Mouse (Mus musculus): ENCODE data around the gene Cpsf3. TPM values are rescaled to one million over a fixed set of nuclear protein-coding genes. Genes with fewer than 3 reads are reported as not detected.

The Cpsf3 gene
- polyA plus RNA-seq, 1 experiment, result 2.6 TPM

DNA sequence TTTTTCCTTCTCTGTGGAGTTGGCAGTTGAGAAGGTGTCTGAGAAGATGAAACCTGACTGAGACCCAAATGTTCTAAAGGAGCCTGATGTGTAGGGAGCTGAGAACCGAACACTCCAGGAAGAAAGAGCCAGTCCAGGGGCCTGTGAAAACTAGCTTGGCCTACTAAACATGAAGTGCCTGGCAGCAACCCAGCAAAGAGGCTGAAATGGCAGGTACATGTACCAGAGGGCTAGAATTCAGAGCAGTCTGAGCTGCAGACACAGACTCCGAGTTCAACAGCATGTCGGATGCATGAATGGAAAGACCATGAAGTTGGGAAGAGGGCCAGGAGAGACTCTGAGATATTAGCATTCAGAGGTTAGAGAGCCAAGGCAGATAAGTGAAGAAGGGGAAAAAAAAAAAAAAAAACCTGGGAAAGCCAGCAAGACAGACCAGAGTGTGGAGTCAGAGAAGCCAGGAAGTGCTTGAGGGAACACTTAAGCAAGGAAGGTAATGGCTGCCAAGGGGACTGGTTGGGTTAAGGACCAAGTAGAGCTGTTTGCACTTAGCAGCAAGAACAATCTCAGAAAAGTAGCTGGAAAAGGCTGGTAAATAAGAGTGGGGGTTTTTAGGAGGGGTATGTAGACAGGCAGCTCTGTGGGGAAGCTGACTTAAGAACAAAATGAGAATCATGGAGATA is 3.7 kb downstream of the Cpsf3 start:
- H3K9me3 ChIP-seq, result no peaks in the 10 kb centered on the region
- no peak for TF ChIP-seq GATA1 (IDR thresholded peaks at IDR 0.05; ENCODE audit: borderline replicate concordance, low read length)
- no peak for TF ChIP-seq FLI1 (IDR thresholded peaks at IDR 0.05; ENCODE audit: low read length)
- no peak overlapping the region for H3K4me3 ChIP-seq (replicated peaks)
- peaks cover 51% of the 10 kb centered on the region for H3K36me3 ChIP-seq (replicated peaks; ENCODE audit: low read length)
- H3K27me3 ChIP-seq (replicated peaks), result no peaks in the 10 kb centered on the region
- peaks cover 57% of the 10 kb centered on the region for H3K4me1 ChIP-seq

DNA sequence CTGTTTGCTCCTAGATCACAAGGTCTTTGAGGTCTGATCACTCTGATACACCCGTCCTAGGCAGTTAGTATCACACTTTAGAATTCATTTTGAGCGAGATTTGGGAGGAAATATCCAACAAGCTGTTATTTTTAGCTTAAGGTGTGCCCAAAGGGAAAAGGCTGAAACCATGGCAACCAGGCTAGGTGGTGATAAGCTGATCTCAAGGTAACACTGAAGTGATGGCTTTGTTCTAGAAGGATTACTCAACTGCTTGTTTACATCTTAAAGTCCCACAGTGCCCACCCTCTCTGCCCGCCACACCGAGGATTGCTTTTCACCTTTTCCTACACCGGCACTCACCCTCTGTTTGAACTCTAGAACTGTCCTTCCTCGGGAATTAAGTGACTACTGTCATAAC is 4.5 kb downstream of the Cpsf3 start:
- Histone ChIP-seq H3K4me3 (replicated peaks) (no peak overlapping the region), H3K27me3 (replicated peaks) (no peaks in the 10 kb centered on the region), H3K4me1 (peaks cover 50% of the 10 kb centered on the region), H3K36me3 (replicated peaks; ENCODE audit: low read length) (peaks cover 59% of the 10 kb centered on the region), H3K9me3 (no peaks in the 10 kb centered on the region)
- TF ChIP-seq FLI1 (IDR thresholded peaks at IDR 0.05; ENCODE audit: low read length) (no peak), GATA1 (IDR thresholded peaks at IDR 0.05; ENCODE audit: borderline replicate concordance, low read length) (no peak)

DNA sequence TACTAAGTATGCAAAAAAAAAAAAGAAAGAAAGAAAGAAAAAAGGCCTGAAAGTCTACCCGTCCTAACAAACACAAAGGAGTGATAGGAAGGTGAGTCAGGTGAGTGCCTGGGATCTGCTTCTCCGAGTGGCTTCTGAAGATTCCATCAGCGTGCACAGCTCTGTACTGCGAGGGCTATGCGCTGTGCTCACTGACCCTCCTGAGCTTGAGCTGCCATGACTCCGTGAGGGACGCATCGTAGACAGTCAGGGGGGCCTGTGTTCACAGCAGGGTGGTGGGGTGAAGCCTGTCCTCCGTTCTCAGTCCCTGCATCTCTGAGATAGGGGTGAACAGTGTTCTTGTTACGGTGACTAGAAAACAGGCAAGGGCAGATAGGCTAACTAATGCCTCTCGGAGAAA is 13.7 kb downstream of the Cpsf3 start:
- H3K36me3 ChIP-seq (replicated peaks; ENCODE audit: low read length), result peaks cover 94% of the 10 kb centered on the region
- peaks cover 4% of the 10 kb centered on the region; the same call in 1 of the 2 replicates for H3K4me1 ChIP-seq
- no peaks in the 10 kb centered on the region for H3K9me3 ChIP-seq
- no peaks in the 10 kb centered on the region for H3K27me3 ChIP-seq (replicated peaks)
- TF ChIP-seq FLI1 (IDR thresholded peaks at IDR 0.05; ENCODE audit: low read length) (no peak), GATA1 (IDR thresholded peaks at IDR 0.05; ENCODE audit: borderline replicate concordance, low read length) (no peak)
- no peak overlapping the region for H3K4me3 ChIP-seq (replicated peaks)

DNA sequence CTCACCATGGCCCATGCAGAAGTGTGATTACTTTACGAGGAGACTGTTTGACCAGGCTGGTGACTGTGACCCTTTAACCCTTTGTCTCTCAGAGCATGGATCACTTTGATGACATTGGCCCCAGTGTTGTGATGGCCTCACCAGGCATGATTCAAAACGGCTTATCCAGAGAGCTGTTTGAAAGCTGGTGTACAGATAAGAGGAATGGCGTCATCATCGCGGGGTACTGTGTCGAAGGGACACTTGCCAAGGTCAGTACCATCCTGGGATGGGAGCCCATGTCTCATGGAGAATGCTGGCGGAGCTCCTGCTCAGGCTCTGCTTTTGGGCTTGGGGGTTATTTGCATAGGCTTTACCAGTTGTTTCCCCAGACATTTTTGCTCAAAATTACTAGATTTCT is 16.1 kb downstream of the Cpsf3 start:
- H3K36me3 ChIP-seq (replicated peaks; ENCODE audit: low read length), result peaks cover 92% of the 10 kb centered on the region
- no peak for TF ChIP-seq FLI1 (IDR thresholded peaks at IDR 0.05; ENCODE audit: low read length)
- TF ChIP-seq GATA1 (IDR thresholded peaks at IDR 0.05; ENCODE audit: borderline replicate concordance, low read length), result no peak

DNA sequence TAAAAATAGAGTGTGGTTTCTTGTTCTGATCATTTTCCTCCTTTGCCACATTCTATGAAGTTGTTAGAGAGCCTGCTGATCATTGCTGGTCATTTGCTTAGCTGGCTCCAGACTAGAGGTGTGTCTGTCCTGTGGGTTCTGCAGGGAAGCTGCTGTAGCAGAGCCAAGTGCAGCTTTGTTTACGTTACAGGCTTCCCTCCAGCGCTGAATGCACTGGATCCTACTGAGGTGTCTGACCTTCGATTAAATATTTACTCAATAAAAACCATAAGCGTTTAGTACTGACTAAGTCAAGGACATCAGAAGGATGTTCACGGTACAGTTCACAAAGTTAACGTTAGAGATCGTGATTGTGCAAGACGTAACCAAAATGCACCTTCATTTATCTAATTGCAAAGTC is 16.7 kb downstream of the Cpsf3 start:
- TF ChIP-seq GATA1 (IDR thresholded peaks at IDR 0.05; ENCODE audit: borderline replicate concordance, low read length) (no peak), FLI1 (IDR thresholded peaks at IDR 0.05; ENCODE audit: low read length) (no peak)
- no peaks in the 10 kb centered on the region for H3K27me3 ChIP-seq (replicated peaks)
- H3K4me1 ChIP-seq, result peaks cover 4% of the 10 kb centered on the region; the same call in 1 of the 2 replicates
- H3K36me3 ChIP-seq (replicated peaks; ENCODE audit: low read length), result peaks cover 92% of the 10 kb centered on the region
- H3K9me3 ChIP-seq, result no peaks in the 10 kb centered on the region
- no peak overlapping the region for H3K4me3 ChIP-seq (replicated peaks)

More for the DNA sequence above, 16.1 kb downstream of the Cpsf3 start:
- no peaks in the 10 kb centered on the region for H3K9me3 ChIP-seq
- H3K4me1 ChIP-seq, result peaks cover 4% of the 10 kb centered on the region; the same call in 1 of the 2 replicates
- H3K4me3 ChIP-seq (replicated peaks), result no peak overlapping the region
- no peaks in the 10 kb centered on the region for H3K27me3 ChIP-seq (replicated peaks)

DNA sequence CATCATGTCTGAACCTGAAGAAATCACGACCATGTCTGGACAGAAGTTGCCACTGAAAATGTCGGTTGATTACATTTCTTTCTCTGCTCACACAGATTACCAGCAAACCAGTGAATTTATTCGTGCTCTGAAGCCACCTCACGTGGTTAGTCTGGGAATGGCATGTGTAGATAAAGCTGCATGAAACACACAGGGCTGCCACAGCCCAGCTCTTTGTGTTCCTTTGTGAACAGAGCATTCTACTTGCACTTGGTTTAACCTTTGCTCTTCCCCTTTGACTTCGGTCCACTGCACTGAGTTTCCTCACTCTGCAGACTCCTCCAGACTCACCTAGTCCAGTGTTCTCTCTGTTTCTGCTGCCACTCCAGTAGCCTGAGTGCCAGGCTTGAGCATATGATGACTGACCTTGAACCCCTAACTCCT is 17.2 kb downstream of the Cpsf3 start:
- Histone ChIP-seq H3K27me3 (replicated peaks) (no peaks in the 10 kb centered on the region), H3K9me3 (no peaks in the 10 kb centered on the region), H3K36me3 (replicated peaks; ENCODE audit: low read length) (peaks cover 92% of the 10 kb centered on the region), H3K4me3 (replicated peaks) (no peak overlapping the region), H3K4me1 (peaks cover 4% of the 10 kb centered on the region; the same call in 1 of the 2 replicates)
- TF ChIP-seq FLI1 (IDR thresholded peaks at IDR 0.05; ENCODE audit: low read length) (no peak), GATA1 (IDR thresholded peaks at IDR 0.05; ENCODE audit: borderline replicate concordance, low read length) (no peak)

DNA sequence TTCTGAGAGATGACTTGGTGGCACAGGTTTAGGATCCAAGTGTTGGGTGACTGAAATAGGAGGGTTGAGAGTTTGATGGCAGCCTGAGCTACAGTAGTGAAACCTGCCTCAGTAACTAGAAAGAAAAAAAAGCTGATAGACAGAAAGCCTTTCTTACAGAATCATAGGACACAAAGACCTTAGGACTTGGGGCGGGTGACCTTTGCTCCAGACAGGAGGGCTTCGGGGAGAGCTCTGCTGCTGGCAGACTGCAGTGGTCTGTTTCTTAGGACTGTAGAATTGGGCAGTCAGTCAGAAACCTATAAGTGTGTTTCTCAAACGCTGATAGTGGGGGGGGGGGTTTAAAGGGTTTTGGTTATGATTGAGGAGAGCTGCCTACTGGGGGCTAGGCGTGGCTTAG is 20.6 kb downstream of the Cpsf3 start:
- peaks cover 95% of the 10 kb centered on the region for H3K36me3 ChIP-seq (replicated peaks; ENCODE audit: low read length)
- no peaks in the 10 kb centered on the region for H3K27me3 ChIP-seq (replicated peaks)
- no peaks in the 10 kb centered on the region for H3K9me3 ChIP-seq
- no peak for TF ChIP-seq GATA1 (IDR thresholded peaks at IDR 0.05; ENCODE audit: borderline replicate concordance, low read length)
- no peak for TF ChIP-seq FLI1 (IDR thresholded peaks at IDR 0.05; ENCODE audit: low read length)
- H3K4me1 ChIP-seq, result peaks cover 4% of the 10 kb centered on the region; the same call in 1 of the 2 replicates
- no peak overlapping the region for H3K4me3 ChIP-seq (replicated peaks)

DNA sequence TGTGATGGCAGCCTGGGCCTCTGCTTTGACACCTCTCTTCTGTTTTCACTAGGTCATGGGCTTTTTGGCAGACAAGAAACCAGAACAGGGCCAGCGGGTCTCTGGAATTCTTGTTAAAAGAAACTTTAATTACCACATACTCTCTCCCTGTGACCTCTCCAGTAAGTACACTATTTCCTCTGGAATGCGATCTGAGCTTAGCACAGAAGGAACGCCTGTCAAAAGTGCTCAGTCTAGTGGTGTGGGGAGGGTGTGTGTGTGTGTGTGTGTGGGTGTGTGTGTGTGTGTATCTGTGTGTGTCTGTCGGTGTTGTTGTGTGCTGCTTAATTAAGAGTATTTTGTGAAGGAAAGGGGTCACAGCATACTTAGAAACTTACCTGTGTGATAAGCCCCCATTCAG is 21.5 kb downstream of the Cpsf3 start:
- H3K9me3 ChIP-seq, result no peaks in the 10 kb centered on the region

DNA sequence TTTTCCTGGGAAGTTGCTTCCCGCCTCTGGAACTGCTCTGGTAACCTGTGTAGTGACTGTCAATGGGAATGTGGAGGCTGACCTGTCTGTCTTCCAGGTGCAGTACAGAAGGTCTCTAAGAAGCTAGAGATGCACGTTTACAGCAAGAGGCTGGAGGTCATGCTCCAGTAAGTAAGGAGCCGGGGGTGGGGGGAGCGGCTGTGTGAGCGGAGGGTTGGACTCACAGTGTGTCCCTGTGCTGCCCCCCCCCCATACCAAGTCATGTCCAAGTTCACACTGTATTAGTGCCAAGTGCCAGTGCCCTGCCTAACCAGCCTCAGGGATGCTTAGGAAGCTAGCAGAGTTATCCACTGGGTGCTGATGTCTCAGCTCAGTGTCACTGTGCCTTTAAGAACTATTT is 27.0 kb downstream of the Cpsf3 start:
- Histone ChIP-seq H3K36me3 (replicated peaks; ENCODE audit: low read length) (peaks cover 81% of the 10 kb centered on the region), H3K27me3 (replicated peaks) (no peaks in the 10 kb centered on the region), H3K9me3 (no peaks in the 10 kb centered on the region), H3K4me3 (replicated peaks) (no peak overlapping the region), H3K4me1 (peaks cover 10% of the 10 kb centered on the region)
- TF ChIP-seq GATA1 (IDR thresholded peaks at IDR 0.05; ENCODE audit: borderline replicate concordance, low read length) (no peak), FLI1 (IDR thresholded peaks at IDR 0.05; ENCODE audit: low read length) (no peak)

More for the DNA sequence above, 21.5 kb downstream of the Cpsf3 start:
- no peak overlapping the region for H3K4me3 ChIP-seq (replicated peaks)
- TF ChIP-seq FLI1 (IDR thresholded peaks at IDR 0.05; ENCODE audit: low read length) (no peak), GATA1 (IDR thresholded peaks at IDR 0.05; ENCODE audit: borderline replicate concordance, low read length) (no peak)
- peaks cover 4% of the 10 kb centered on the region; the same call in 1 of the 2 replicates for H3K4me1 ChIP-seq
- no peaks in the 10 kb centered on the region for H3K27me3 ChIP-seq (replicated peaks)
- peaks cover 98% of the 10 kb centered on the region for H3K36me3 ChIP-seq (replicated peaks; ENCODE audit: low read length)

Data from megakaryocyte, embryonic 14.5 days (primary cell).